Mouse (Mus musculus) adrenal gland, adult (tissue): ENCODE results near the gene Prmt7.
"Not testable (repeated sequence)": the region's sequence is repeated elsewhere in the genome, so short reads cannot be mapped to it uniquely, and the experiment has no call there.

Source experiments
- DNase-seq, 2 experiments: peaks; one replicate each; pipeline ENCODE4 v3.0.0; 2022 to 2023; ENCODE audit warnings: low spot score in 1 of 2; ENCODE audit not compliant: inconsistent age in 2 of 2

The Prmt7 gene

GRCm38 (mm10) chr8:106210821-106211345 lies at the start of gene Prmt7, which contains the start of gene Slc7a6os:
TSS of gene Prmt7 (plus strand) at chr8:106210936.
TSS of gene Slc7a6os (minus strand) at chr8:106210935.
- DNase-seq = peak; percentile 96 to 99

GRCm38 (mm10) chr8:106163251-106163650 lies 47.5 kb upstream of the Prmt7 start:
- peak in 1 of 2 experiments; percentile 49 for DNase-seq

GRCm38 (mm10) chr8:106165460-106165859 lies 45.3 kb upstream of the Prmt7 start:
- peak; percentile 59 to 93 for DNase-seq

- peak; percentile 84 to 95 for DNase-seq
Observed at GRCm38 (mm10) chr8:106168356-106169016, 42.2 kb upstream of the Prmt7 start, which contains the start of gene Slc7a6. TSS of gene Slc7a6 (plus strand) at chr8:106168857.

GRCm38 (mm10) chr8:106169017-106169933 lies 41.5 kb upstream of the Prmt7 start:
- DNase-seq = peak; percentile 53 to 84

- peak in 1 of 2 experiments; percentile 25 for DNase-seq
Observed at GRCm38 (mm10) chr8:106169934-106170480, 40.7 kb upstream of the Prmt7 start.

GRCm38 (mm10) chr8:106173566-106173965 lies 37.2 kb upstream of the Prmt7 start:
- DNase-seq = no peak

GRCm38 (mm10) chr8:106176891-106177290 lies 33.8 kb upstream of the Prmt7 start:
- no peak for DNase-seq

GRCm38 (mm10) chr8:106177594-106177993 lies 33.1 kb upstream of the Prmt7 start:
- DNase-seq = no peak

GRCm38 (mm10) chr8:106178428-106178827 lies 32.3 kb upstream of the Prmt7 start:
- no peak for DNase-seq

- peak in 1 of 2 experiments; percentile 63 for DNase-seq
Observed at GRCm38 (mm10) chr8:106185628-106186270, 25.0 kb upstream of the Prmt7 start.

GRCm38 (mm10) chr8:106186394-106186793 lies 24.3 kb upstream of the Prmt7 start:
- no peak for DNase-seq

- DNase-seq = no peak
Observed at GRCm38 (mm10) chr8:106189162-106189561, 21.6 kb upstream of the Prmt7 start.

GRCm38 (mm10) chr8:106191639-106192038 lies 19.1 kb upstream of the Prmt7 start:
- DNase-seq = no peak

GRCm38 (mm10) chr8:106193162-106193561 lies 17.6 kb upstream of the Prmt7 start:
- DNase-seq = no peak

- DNase-seq = no peak
Observed at GRCm38 (mm10) chr8:106194062-106194461, 16.7 kb upstream of the Prmt7 start.

GRCm38 (mm10) chr8:106198741-106199140 lies 12.0 kb upstream of the Prmt7 start:
- peak; percentile 62 to 86 for DNase-seq

GRCm38 (mm10) chr8:106199596-106199995 lies 11.1 kb upstream of the Prmt7 start:
- not testable (repeated sequence) for DNase-seq

- no peak for DNase-seq
Observed at GRCm38 (mm10) chr8:106210035-106210731, 553 bp upstream of the Prmt7 start.

GRCm38 (mm10) chr8:106211421-106211820 lies 685 bp downstream of the Prmt7 start:
- no peak for DNase-seq
